Mouse (Mus musculus): ENCODE data around the gene Chd9.

DNA sequence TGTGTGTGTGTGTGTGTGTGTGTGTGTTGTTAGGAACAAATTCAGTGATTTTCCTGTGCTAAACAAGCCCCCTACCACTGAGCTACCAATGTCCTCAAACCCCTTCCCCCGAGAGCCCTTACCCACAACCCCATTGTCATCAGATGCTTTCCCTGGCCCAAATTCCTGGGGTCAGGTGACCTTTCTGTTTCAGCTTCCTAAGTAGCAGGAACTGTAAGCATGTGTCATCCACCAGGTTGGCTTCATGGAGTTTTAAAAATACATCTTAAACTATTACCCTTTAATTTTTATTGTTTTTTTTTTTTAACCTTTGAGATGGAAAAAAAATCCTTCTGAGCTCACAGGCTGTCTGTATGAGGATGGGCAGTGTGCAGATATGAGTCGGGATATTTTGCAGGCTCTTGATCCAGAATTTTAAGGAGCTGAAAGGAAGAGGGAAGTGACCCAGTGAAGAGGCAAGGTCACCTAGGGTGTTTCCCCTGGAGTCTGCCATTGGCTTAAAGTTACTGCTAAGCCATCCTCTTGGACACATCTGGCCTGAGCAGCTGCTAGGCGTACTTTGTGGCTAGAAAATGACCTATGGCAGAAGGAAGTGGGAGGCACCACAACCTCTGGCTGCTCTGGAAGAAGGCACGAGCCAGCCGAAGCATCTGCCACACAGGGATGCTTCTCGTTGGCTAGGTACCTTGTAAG lies 5.6 kb downstream of the Chd9 start:
- TF ChIP-seq POLR2A (IDR thresholded peaks at IDR 0.05; ENCODE audit: low read depth, low read length) (no peak), CTCF (conservative IDR thresholded peaks at IDR 0.05; ENCODE audit: insufficient read depth, insufficient read length, low read depth, low read length) (no peak)
